ENCODE assay signal across 13 mouse cellular contexts in genomic region chr3:28383526-28384126, GRCm38 (mm10).
DNase-seq lines count a peak whose midpoint lies in the region; ATAC-seq and TF ChIP-seq lines count a peak whose summit lies in the region.
"Had no signal": no experiment of that assay in that cellular context is flagged by ENCODE, and none has a peak within 500 bp of the region (broad histone marks: within the 10 kb centered on the region; RNA-seq: fewer than 3 reads in every experiment).

No protein-coding gene starts in this region.

- H3K4me3 ChIP-seq in forebrain, embryonic 13.5 days = no peak overlapping the region
- H3K4me3 ChIP-seq in forebrain, embryonic 11.5 days (ENCODE audit: low read depth, low read length) = no peak overlapping the region
- H3K4me3 ChIP-seq in lung, postnatal 0 days (ENCODE audit: low read depth, low read length) = no peak overlapping the region
- H3K4me3 ChIP-seq in lung, adult 2 months (replicated peaks; ENCODE audit: extremely low read depth, low read depth, low read length) = no peak overlapping the region
- no peak overlapping the region for H3K4me3 ChIP-seq in hindbrain, embryonic 14.5 days (replicated peaks; ENCODE audit: low read length)
- H3K4me3 ChIP-seq in neural tube, embryonic 15.5 days (replicated peaks) = no peak overlapping the region
- H3K4me3 ChIP-seq: limb, embryonic 15.5 days had no signal

- H3K4me1 ChIP-seq in forebrain, embryonic 13.5 days = peaks cover 30% of the 10 kb centered on the region
- H3K4me1 ChIP-seq in forebrain, embryonic 11.5 days (replicated peaks; ENCODE audit: control insufficient read depth, insufficient read depth, low read length) = no peaks in the 10 kb centered on the region
- no peaks in the 10 kb centered on the region for H3K4me1 ChIP-seq in lung, postnatal 0 days (ENCODE audit: insufficient read depth, low read depth, low read length)
- H3K4me1 ChIP-seq in lung, adult 2 months (ENCODE audit: control insufficient read depth, insufficient read depth, low read length) = no peaks in the 10 kb centered on the region
- H3K4me1 ChIP-seq in hindbrain, embryonic 14.5 days (replicated peaks; ENCODE audit: control insufficient read depth, insufficient read depth, low read length) = peaks cover 47% of the 10 kb centered on the region
- peaks cover 28% of the 10 kb centered on the region for H3K4me1 ChIP-seq in neural tube, embryonic 15.5 days

- TF ChIP-seq EP300 in lung, postnatal 0 days (IDR thresholded peaks at IDR 0.05) = no peak

- H3K9ac ChIP-seq in forebrain, embryonic 13.5 days = no peak overlapping the region
- no peak overlapping the region for H3K9ac ChIP-seq in forebrain, embryonic 11.5 days (ENCODE audit: low read length)
- no peak overlapping the region for H3K9ac ChIP-seq in lung, postnatal 0 days (replicated peaks; ENCODE audit: low read depth)
- no peak overlapping the region for H3K9ac ChIP-seq in hindbrain, embryonic 14.5 days
- H3K9ac ChIP-seq in neural tube, embryonic 15.5 days (replicated peaks) = no peak overlapping the region
- H3K9ac ChIP-seq: limb, embryonic 15.5 days had no signal

- H3K9me3 ChIP-seq in forebrain, embryonic 13.5 days (replicated peaks) = no peaks in the 10 kb centered on the region
- no peaks in the 10 kb centered on the region for H3K9me3 ChIP-seq in forebrain, embryonic 11.5 days (ENCODE audit: control insufficient read depth, low read length)
- no peaks in the 10 kb centered on the region for H3K9me3 ChIP-seq in lung, postnatal 0 days (ENCODE audit: low read length)
- no peaks in the 10 kb centered on the region for H3K9me3 ChIP-seq in hindbrain, embryonic 14.5 days (ENCODE audit: control insufficient read depth, low read length)
- no peaks in the 10 kb centered on the region for H3K9me3 ChIP-seq in neural tube, embryonic 15.5 days (replicated peaks)
- H3K9me3 ChIP-seq: G1E; limb, embryonic 15.5 days had no signal

- no peaks in the 10 kb centered on the region for H3K27me3 ChIP-seq in forebrain, embryonic 13.5 days
- H3K27me3 ChIP-seq in forebrain, embryonic 11.5 days (ENCODE audit: control insufficient read depth, insufficient read depth, low read length) = no peaks in the 10 kb centered on the region
- H3K27me3 ChIP-seq in lung, postnatal 0 days (replicated peaks; ENCODE audit: insufficient read depth, low read length) = no peaks in the 10 kb centered on the region
- H3K27me3 ChIP-seq in hindbrain, embryonic 14.5 days (ENCODE audit: control insufficient read depth, insufficient read depth, low read length) = no peaks in the 10 kb centered on the region
- no peaks in the 10 kb centered on the region for H3K27me3 ChIP-seq in neural tube, embryonic 15.5 days (replicated peaks)
- H3K27me3 ChIP-seq: limb, embryonic 15.5 days had no signal

- H3K4me2 ChIP-seq in forebrain, embryonic 13.5 days = no peak overlapping the region
- no peak overlapping the region for H3K4me2 ChIP-seq in forebrain, embryonic 11.5 days (ENCODE audit: low read depth, low read length, severe bottlenecking)
- H3K4me2 ChIP-seq in lung, postnatal 0 days (replicated peaks; ENCODE audit: low read depth, low read length) = no peak overlapping the region
- no peak overlapping the region for H3K4me2 ChIP-seq in hindbrain, embryonic 14.5 days (replicated peaks)
- peak overlapping the region; percentile 26 for H3K4me2 ChIP-seq in neural tube, embryonic 15.5 days
- H3K4me2 ChIP-seq: limb, embryonic 15.5 days had no signal

- no peak for DNase-seq in forebrain, embryonic 11.5 days (ENCODE audit: low spot score)
- peak; percentile 13 for DNase-seq in lung, postnatal 0 days (ENCODE audit: low spot score)
- DNase-seq in lung, adult 2 months = no peak
- DNase-seq in hindbrain, embryonic 14.5 days (ENCODE audit: low spot score) = peak; percentile 46
- DNase-seq in left cerebral cortex, adult 11 months (ENCODE audit: low spot score) = no peak
- no peak for DNase-seq in T-cell, adult 2 months (ENCODE audit: low spot score)
- DNase-seq: thymus, adult 2 months had no signal

- peak; percentile 47; the same call in 1 of the 2 replicates for ATAC-seq in forebrain, embryonic 13.5 days
- ATAC-seq in forebrain, embryonic 11.5 days (replicated peaks; ENCODE audit: low FRiP score) = no peak
- ATAC-seq in lung, postnatal 0 days = no peak
- ATAC-seq in hindbrain, embryonic 14.5 days (ENCODE audit: low FRiP score) = peak; percentile 46; the same call in 1 of the 2 replicates
- no peak for ATAC-seq in neural tube, embryonic 15.5 days (ENCODE audit: low FRiP score)
- ATAC-seq: inflammation-experienced regulatory T-cells, adult 6 months had no signal

- TF ChIP-seq POLR2A in lung, adult 2 months (IDR thresholded peaks at IDR 0.05; ENCODE audit: borderline replicate concordance, extremely low read depth, low read depth, low read length) = no peak

- WGBS in forebrain, embryonic 13.5 days = 40% methylated on average over 11 of the region's 11 CpGs
- WGBS in forebrain, embryonic 11.5 days = 50% methylated on average over 11 of the region's 11 CpGs
- WGBS in lung, postnatal 0 days = 66% methylated on average over 11 of the region's 11 CpGs
- WGBS in lung, adult 2 months = 59% methylated on average over 11 of the region's 11 CpGs
- WGBS in hindbrain, embryonic 14.5 days = 30% methylated on average over 11 of the region's 11 CpGs
- 41% methylated on average over 11 of the region's 11 CpGs for WGBS in neural tube, embryonic 15.5 days

- no peak for TF ChIP-seq CTCF in lung, postnatal 0 days (IDR thresholded peaks at IDR 0.05)
- TF ChIP-seq CTCF in lung, adult 2 months (IDR thresholded peaks at IDR 0.05; ENCODE audit: insufficient read depth, low read length) = no peak

- no peaks in the 10 kb centered on the region for H3K36me3 ChIP-seq in forebrain, embryonic 13.5 days (ENCODE audit: poor library complexity, severe bottlenecking)
- no peaks in the 10 kb centered on the region for H3K36me3 ChIP-seq in forebrain, embryonic 11.5 days (ENCODE audit: control insufficient read depth, insufficient read depth, low read length)
- no peaks in the 10 kb centered on the region for H3K36me3 ChIP-seq in lung, postnatal 0 days (ENCODE audit: insufficient read depth, low read length)
- no peaks in the 10 kb centered on the region for H3K36me3 ChIP-seq in hindbrain, embryonic 14.5 days (replicated peaks; ENCODE audit: control insufficient read depth, insufficient read depth)
- H3K36me3 ChIP-seq in neural tube, embryonic 15.5 days = no peaks in the 10 kb centered on the region
- H3K36me3 ChIP-seq: G1E; limb, embryonic 15.5 days had no signal

- H3K27ac ChIP-seq in forebrain, embryonic 13.5 days = no peak overlapping the region; the same call in 1 of the 2 replicates
- H3K27ac ChIP-seq in forebrain, embryonic 11.5 days (ENCODE audit: low read depth, low read length) = no peak overlapping the region
- H3K27ac ChIP-seq in lung, postnatal 0 days (ENCODE audit: low read length) = no peak overlapping the region
- H3K27ac ChIP-seq in hindbrain, embryonic 14.5 days = peak overlapping the region; percentile 70
- peak overlapping the region; percentile 38 for H3K27ac ChIP-seq in neural tube, embryonic 15.5 days (replicated peaks)
- H3K27ac ChIP-seq: kidney, postnatal 0 days; limb, embryonic 15.5 days had no signal

Comparison
In these comparisons a context has a peak if more than half of its experiments do, and no peak if none do; other contexts are left out.
1. ATAC-seq: peak in forebrain, embryonic 13.5 days (single experiment) and hindbrain, embryonic 14.5 days (single experiment); none in forebrain, embryonic 11.5 days (single experiment), lung, postnatal 0 days (single experiment) and neural tube, embryonic 15.5 days (single experiment).
2. DNase-seq: peak in lung, postnatal 0 days (single experiment) and hindbrain, embryonic 14.5 days (single experiment); none in forebrain, embryonic 11.5 days (single experiment), lung, adult 2 months (single experiment), left cerebral cortex, adult 11 months (single experiment) and T-cell, adult 2 months (single experiment).
3. H3K27ac ChIP-seq: peak in hindbrain, embryonic 14.5 days (single experiment) and neural tube, embryonic 15.5 days (single experiment); none in forebrain, embryonic 13.5 days (single experiment), forebrain, embryonic 11.5 days (single experiment) and lung, postnatal 0 days (single experiment).